Mouse (Mus musculus) G1E-ER4 (cell line): ENCODE results near the gene Dgat2. TPM values are rescaled to one million over a fixed set of nuclear protein-coding genes. Genes with fewer than 3 reads are reported as not detected.

Source experiments
- GATA1 ChIP-seq: IDR thresholded peaks from one replicate; pipeline ENCODE4 v1.8.0; 2012; ENCODE audit warnings: low read length, inconsistent platforms
- polyA plus RNA-seq: library from polyadenylated mRNA; stranded (reverse); fragments of >175 nt; gene quantifications from 2 replicates; pipeline ENCODE4 v1.2.3, GENCODE M21; 2012

Dgat2 gene
- polyA plus RNA-seq, 1 experiment, result 0.04 TPM

DNA sequence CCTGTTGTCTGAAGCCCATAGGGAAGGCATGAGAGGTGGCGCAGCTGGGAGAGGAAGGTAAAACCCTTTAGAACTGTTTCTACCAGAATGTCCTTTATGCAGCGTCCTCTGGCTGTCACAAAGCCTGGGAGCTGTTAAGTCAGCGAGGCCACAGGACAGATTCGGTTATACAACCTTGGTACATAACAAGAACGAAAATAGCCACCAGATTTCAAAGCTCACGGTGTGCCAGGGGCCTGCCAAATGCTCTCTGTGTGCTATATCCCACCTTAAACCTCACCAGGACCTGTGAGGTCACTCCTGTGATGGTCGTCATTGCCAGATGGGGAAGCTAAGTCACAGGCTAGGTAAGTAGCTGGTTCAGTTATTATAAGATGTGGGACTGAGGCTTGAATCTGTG, 19.6 kb upstream of the Dgat2 start:
- TF ChIP-seq GATA1, result no peak

DNA sequence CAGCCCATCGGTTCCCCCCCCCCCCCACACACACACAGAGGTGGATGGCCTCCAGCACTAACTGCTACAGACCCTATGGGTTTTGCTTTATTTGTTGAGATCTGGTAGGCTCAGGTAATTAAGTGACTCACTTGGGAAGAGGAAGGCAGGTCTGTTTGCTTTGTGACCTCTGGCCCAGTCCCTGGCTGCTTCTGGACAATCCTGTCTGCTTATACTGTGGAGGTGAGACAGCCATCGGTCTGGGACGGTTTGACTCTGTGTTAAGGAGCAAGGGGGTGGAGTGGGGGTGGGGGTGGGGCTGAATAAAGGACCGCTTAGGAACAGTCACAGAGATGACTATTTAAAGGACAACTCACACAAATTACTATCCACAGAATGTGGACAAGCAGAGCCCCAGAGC, 17.8 kb upstream of the Dgat2 start:
- no peak for TF ChIP-seq GATA1

DNA sequence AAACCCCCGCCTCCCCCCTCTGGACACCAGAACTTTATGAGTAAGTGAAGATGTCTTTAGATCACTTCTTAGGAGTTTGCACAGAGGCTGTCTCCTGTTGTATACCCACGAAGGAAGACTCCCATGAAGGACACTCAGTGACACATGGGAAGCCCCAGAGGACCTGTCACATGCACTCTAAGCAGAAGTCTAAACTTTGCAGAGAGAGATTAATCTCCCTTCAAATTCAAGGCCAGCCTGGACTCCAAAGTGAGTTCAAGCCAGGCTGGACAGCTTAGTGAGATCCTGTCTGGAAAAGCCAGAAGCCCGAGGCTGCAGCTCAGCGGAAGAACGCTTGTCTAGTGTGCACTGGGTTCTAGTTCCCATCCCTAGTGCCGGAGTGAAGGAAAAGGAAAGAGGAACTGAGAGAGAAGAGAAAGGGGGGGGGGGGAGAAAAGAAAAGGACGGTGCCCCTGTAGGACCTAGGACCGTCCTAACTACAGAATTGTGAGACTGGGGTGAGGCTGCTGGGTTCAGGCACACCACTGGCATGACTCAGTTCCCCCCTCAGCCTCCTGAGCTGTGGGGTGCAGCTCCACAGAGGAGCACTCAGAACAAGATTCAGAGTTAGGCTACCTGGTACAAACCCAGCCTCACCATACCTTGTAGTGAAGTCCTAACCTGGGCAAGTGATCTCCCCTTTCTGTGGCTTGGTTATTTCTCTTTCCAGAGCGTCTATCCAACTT, 17.1 kb upstream of the Dgat2 start:
- TF ChIP-seq GATA1, result no peak

DNA sequence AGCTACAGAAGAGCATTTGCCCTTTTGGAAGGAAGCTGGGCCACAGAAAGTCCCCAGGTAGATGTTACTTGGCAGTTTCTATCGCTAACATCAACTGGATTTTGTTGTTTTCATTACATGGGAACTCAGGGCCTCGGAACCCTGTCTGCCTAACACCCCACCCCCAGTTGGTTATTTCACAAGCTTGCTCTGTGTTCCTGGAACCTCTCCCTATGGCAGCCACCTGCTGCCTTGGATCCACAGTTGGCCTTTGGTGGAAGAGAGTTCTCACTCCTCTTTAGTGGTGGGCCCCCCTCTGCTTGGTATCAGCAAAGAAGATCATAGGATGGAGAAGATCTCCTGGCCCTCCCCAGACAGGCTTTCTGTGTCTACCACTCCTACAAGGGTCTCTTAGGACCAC, 16.3 kb upstream of the Dgat2 start:
- no peak for TF ChIP-seq GATA1

DNA sequence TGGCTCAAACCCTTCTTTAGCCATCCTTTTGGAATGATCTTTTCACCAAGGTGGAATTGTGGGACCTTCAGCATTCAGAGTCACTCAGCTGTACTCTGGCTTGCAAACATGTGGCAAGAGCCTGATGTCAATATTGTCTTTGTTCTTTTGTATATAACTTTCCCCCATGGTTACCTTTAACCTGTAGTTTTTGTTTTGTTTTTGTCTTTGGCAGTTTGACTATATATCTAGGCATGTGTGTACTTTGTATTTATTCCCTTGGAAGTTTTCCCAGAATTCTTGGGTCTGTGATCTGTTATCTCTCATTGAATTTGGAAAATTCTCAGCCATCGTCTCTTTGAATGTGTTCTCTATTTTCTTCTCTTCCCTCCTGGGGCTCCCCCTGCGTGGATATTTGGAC, 12.0 kb upstream of the Dgat2 start:
- no peak for TF ChIP-seq GATA1

DNA sequence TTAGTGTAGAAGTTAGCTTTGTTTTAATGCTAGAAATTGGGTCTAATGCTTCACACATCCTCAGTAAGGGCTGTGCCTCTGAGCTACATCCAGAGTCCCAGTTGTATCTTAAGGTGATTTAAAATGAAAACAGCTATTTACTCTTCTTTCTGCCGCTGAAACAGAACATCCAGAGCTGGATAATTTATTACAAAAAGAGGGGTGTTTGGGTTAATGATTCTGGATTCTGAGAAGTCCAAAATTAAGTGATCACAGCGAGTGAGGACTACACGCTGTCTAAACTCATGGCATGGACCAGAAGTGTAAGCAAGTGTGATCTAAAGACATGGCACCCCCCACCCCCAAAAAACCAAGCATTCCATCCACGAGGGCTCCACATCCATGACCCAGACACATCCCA, 11.4 kb upstream of the Dgat2 start:
- TF ChIP-seq GATA1, result no peak

DNA sequence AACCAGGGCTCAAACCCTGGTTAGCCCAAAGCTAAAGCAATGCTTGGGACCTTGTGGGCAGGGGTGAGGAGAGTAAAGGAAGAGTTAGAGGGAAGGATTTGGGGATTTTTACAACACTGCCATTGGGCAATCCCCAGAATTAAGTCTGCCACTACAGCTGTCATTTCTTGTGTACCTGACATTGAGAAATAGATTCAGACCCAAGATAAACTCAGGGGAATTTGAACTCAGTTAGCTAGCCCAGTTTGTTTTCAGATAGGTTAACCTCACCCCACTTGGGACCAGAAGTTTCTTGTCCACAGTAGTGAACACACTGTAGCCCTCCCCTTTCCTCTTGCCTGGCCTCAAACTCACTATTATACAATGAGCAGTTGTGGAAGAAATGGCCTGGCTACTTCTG, 8.9 kb upstream of the Dgat2 start:
- no peak for TF ChIP-seq GATA1

DNA sequence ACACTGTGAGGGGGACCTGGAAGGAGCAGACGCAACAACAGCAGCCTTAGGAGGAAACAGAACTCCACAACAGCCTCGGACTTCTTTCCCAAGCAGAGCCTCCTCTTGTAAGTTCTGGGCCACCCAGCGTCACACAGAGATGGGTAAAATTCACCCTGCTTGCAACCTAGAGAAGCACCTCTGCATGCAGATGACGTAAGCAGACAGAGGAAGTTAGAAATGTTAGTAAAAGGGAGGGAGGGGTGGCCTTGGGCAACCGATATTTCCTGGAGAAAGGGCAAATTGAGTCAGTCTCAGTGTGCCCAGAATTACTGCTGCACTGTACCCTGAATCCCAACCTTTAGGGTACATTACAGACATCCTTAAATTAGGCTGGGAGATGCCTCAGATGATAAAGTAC, 7.4 kb upstream of the Dgat2 start:
- no peak for TF ChIP-seq GATA1

DNA sequence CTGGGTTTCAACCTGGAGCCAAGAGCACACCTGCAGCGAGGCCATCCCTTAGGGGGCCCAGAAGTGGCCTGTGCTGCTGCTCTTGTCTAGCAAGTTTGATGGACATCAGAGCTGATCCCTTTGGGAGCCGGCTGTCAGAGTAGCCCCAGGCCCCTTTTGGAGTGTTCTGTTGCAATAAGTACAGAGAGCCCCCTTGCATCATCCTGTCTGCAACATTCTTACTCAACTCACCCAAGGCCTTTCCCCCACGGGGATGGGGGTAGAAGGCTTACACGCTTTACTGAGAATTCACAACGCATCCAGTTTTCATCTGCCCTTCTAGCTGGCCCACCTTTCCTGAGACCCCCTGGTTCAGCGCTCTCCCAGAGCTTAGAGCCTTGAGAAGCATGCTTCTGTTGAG, 6.1 kb upstream of the Dgat2 start:
- no peak for TF ChIP-seq GATA1

DNA sequence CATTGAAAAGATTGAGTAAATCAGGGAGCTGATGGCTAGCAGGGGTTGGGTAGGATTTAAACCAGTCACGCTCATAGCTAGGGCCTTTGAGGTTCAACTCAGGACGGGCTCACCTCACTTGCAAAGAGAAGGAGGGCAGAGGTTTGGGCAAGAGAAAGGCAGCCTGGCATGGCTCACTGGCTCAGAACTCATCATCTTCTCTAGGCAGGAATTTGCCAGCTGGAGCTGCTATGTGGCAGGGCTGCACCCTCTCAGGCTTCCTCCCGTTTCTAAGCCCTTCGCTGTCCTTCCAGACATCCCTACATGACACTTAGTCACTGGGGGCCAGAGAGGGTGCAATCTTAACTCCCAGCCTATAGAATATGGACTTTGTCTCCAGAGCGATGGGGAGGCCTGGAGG, 4.9 kb upstream of the Dgat2 start:
- TF ChIP-seq GATA1, result no peak

DNA sequence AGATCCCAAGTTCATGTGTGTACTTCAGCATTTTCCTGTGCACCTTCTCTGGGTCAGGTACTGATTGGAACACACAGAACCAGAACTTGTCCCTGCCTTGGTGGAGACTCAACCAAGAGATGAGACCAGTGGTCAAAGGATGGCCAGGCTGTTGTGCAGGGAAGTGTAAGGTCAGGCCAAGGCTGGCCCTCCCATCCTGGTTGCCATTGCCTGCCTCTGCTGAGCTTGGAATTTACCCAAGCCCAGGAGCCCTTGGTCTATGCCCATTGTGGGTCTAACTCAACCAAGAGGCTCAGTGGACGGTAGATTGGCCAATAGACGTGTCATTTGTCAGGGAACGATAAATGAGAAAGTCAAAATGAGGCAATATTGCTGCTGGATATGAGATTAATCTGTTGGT, 2.9 kb upstream of the Dgat2 start:
- TF ChIP-seq GATA1, result no peak

DNA sequence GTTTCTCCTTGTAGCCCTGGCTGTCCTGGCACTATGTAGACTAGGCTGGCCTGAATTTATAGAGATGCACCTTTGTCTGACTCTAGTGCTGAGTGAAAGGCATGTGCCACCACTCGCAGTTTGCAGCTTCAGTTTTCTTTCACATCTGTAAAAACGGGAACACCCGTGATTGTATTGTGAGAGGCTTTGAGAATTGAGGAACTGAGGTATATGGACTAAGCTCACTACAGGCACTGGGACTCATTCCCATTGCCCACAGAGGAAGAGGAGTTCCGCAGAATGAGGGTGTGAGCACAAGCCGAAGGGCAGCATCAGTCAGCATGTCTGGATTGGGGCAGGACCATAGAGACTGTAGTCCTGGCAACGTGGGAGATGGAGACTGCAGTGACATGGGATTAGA, 1.2 kb upstream of the Dgat2 start:
- TF ChIP-seq GATA1, result no peak

DNA sequence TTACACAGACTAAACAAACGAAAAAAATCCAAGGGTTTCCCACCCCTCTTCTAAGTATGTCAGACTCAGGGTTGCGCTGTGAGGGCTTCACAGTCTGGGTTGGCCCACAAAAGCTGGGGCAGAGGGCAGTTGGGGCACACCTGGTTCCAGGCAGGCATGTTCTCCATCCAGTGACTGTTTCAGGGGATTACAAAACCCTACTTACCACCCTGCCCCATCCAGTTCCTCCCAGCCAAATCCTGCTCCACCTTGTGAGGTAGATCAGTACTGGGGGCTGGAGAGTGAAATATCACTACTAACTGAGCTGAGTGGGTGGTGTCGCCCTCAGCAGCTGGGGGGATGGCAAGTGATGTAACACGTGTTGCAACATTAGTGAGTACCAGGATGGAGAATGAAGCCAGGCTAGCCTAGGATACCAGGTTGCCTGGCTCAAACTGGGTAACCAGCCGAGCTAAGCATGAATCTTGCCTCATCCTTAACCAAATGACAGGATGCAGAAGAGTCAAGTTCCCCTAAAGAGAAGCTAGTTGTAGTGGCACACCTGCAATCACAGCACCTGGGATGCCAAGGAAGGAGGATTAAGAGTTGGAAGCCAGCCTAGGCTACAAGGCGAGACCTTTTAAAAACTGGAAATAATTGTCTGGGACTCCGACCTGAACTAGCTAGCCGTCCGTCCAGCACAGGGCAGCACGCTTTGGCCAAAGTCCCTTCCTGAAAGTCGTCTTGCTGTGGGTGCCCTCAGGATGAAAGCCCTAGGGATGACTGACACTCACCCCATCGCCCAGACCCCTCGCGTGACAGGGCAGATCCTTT, 694 bp downstream of the Dgat2 start:
- TF ChIP-seq GATA1, result no peak

DNA sequence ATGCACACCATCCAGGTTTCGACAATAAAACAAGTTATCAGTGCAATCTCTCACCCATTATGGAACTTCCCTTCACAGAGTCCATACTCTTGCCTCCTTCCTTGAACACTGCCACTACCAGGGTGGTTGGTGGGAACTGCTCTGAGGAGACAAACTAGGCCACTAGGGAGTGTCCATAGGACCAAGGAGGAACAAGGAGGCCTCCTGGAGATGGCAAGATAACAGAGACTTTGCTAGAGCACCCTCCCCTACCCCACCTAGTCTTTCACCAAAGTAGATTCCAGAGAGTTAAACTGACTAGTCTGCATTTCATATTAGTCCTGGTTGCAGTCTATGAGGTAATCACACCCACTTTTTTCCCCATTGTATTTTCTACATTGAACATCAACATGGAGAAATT, 2.4 kb downstream of the Dgat2 start:
- no peak for TF ChIP-seq GATA1

DNA sequence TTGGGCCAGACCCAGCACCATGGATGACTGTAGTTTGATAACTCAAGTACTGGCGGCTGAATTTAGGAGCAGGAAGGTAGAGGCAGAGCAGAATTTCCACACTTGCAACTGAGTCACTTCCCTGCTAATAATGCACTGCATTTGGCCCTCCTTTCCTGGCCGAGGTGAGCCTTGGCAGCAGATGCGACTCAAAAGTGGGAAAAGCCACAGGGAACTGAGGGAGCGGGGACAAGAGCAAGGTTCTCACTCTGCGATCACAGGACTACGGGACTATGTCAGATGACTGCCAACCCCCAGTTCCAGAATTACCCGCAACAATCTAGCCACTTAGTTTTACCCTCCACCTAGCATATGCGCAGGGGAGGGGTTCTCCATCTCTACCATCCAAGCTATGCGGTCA, 3.2 kb downstream of the Dgat2 start:
- TF ChIP-seq GATA1, result no peak

DNA sequence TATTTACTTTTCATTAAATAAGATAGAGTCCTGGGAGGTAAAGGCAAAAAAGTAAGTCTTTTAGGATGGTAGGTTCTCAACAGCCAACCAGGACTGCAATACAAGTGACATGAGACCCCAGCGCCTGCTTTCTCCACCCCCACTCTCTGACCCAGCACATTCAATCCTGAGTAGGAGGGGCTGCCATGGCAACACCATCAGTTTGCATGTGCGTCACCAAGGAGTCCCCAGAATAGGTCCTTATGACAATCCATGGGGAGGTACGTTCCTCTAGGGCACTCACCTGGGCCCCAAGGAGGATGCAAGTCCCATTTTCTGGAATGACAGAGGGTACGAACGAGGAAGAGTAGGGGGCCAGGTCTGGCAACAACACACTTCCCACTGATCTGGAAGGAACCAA, 5.1 kb downstream of the Dgat2 start:
- no peak for TF ChIP-seq GATA1

DNA sequence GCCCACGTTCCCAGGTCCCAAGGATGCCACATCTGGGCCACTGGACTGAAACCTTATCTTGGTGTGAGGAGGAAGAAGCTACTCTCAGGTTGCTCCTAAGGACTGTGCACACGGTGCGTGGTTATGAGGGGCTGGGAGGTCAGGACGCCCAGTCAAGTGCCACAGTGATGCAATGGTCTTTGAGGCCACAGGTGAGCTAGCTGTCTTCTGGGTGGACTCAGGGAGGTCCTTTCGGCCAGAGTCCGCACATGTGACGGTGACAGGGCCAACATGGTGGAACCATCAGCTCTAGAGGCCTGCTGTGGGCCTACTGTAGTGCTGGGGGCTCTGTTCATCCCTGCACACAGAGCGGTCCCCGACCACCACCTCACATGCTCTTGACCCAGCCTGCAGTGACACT, 6.9 kb downstream of the Dgat2 start:
- TF ChIP-seq GATA1, result no peak
